Mouse (Mus musculus) MEL (cell line): ENCODE measurements around the gene Uhrf2. TPM values are rescaled to one million over a fixed set of nuclear protein-coding genes. Genes with fewer than 3 reads are reported as not detected.

ENCODE experiments used
- DNase-seq: peaks from one replicate; pipeline ENCODE4 v3.0.0; 2011; ENCODE audit warnings: low read depth, low spot score
- H3K27ac ChIP-seq: 2 replicates; pipeline ENCODE4 v1.5.1; 2012; ENCODE audit warnings: low read depth, mild to moderate bottlenecking, control low read depth, low read length, moderate library complexity; ENCODE audit not compliant: control insufficient read depth
- H3K27me3 ChIP-seq, 2 experiments: fragments of 150-350 bp in 1 of 2; sonication (generic) in 1 of 2; 2 replicates each; pipeline ENCODE4 v1.6.1; 2012; ENCODE audit warnings: low read length in 2 of 2, mild to moderate bottlenecking in 2 of 2, improper control_type of control experiment in 1 of 2, moderate library complexity in 1 of 2; ENCODE audit not compliant: insufficient read depth in 2 of 2, control insufficient read depth in 1 of 2
- H3K36me3 ChIP-seq, 2 experiments: 2 replicates each; pipeline ENCODE4 v1.6.1; 2012 to 2014; ENCODE audit warnings: low read length in 2 of 2, improper control_type of control experiment in 1 of 2, inconsistent platforms in 1 of 2, mild to moderate bottlenecking in 1 of 2; ENCODE audit not compliant: insufficient read depth in 2 of 2, control insufficient read depth in 1 of 2
- H3K4me1 ChIP-seq, 2 experiments: fragments of 150-350 bp in 1 of 2; sonication (generic) in 1 of 2; 2 replicates each; pipeline ENCODE4 v1.6.1; 2012; ENCODE audit warnings: low read length in 2 of 2, improper control_type of control experiment in 1 of 2, mild to moderate bottlenecking in 1 of 2; ENCODE audit not compliant: insufficient read depth in 2 of 2, control insufficient read depth in 1 of 2
- H3K4me3 ChIP-seq, 2 experiments: fragments of 150-350 bp in 1 of 2; sonication (generic) in 1 of 2; 2 replicates each; pipeline ENCODE4 v1.5.1; 2012; ENCODE audit warnings: low read depth in 2 of 2, low read length in 2 of 2, mild to moderate bottlenecking in 2 of 2, moderate library complexity in 2 of 2, control low read depth in 1 of 2, improper control_type of control experiment in 1 of 2; ENCODE audit not compliant: control insufficient read depth in 1 of 2, insufficient read depth in 1 of 2
- H3K79me2 ChIP-seq: 2 replicates; pipeline ENCODE4 v1.6.1; 2012; ENCODE audit warnings: mild to moderate bottlenecking, low read length, moderate library complexity; ENCODE audit not compliant: control insufficient read depth, poor library complexity, insufficient read depth
- H3K9ac ChIP-seq: 2 replicates; pipeline ENCODE4 v1.6.1; 2012; ENCODE audit warnings: low read depth, mild to moderate bottlenecking, control low read depth, low read length, moderate library complexity; ENCODE audit not compliant: control insufficient read depth, poor library complexity, severe bottlenecking
- H3K9me3 ChIP-seq: fragments of 150-350 bp; sonication (generic); replicated peaks from 2 replicates; pipeline ENCODE4 v1.6.1; 2012; ENCODE audit warnings: mild to moderate bottlenecking, low read length, improper control_type of control experiment, moderate library complexity; ENCODE audit not compliant: insufficient read depth
- CHD1 ChIP-seq: IDR thresholded peaks from 2 replicates; pipeline ENCODE4 v1.6.1; 2012; ENCODE audit warnings: low read depth, mild to moderate bottlenecking, inconsistent platforms, low read length, improper control_type of control experiment
- CHD2 ChIP-seq: IDR thresholded peaks from 2 replicates; pipeline ENCODE4 v1.6.1; 2011; ENCODE audit warnings: low read length, improper control_type of control experiment
- CTCF ChIP-seq, 3 experiments: IDR thresholded peaks in 2 of 3; conservative IDR thresholded peaks in 1 of 3; 2 replicates each; pipeline ENCODE4 v1.5.1; 2011 to 2012; ENCODE audit warnings: low read length in 3 of 3, low read depth in 2 of 3, mild to moderate bottlenecking in 2 of 3, improper control_type of control experiment in 1 of 3, inconsistent platforms in 1 of 3, mixed read lengths in 1 of 3, moderate library complexity in 1 of 3; ENCODE audit not compliant: control insufficient read depth in 1 of 3, insufficient read depth in 1 of 3, poor library complexity in 1 of 3, severe bottlenecking in 1 of 3
- E2F4 ChIP-seq: IDR thresholded peaks from 2 replicates; pipeline ENCODE4 v1.6.1; 2011; ENCODE audit warnings: low read depth, low read length, improper control_type of control experiment, borderline replicate concordance
- ELF1 ChIP-seq: IDR thresholded peaks from 2 replicates; pipeline ENCODE4 v1.6.1; 2014; ENCODE audit warnings: low read depth, mild to moderate bottlenecking, inconsistent platforms, low read length, improper control_type of control experiment, moderate library complexity
- GABPA ChIP-seq: IDR thresholded peaks from 2 replicates; pipeline ENCODE4 v1.6.1; 2012; ENCODE audit warnings: low read depth, mild to moderate bottlenecking, inconsistent platforms, low read length, improper control_type of control experiment, moderate library complexity
- GATA1 ChIP-seq: IDR thresholded peaks from 2 replicates; pipeline ENCODE4 v1.6.1; 2011; ENCODE audit warnings: low read depth, low read length, improper control_type of control experiment
- JUND ChIP-seq: IDR thresholded peaks from 2 replicates; pipeline ENCODE4 v1.6.1; 2011; ENCODE audit warnings: low read depth, mild to moderate bottlenecking, improper control_type of control experiment, low read length
- KAT2A ChIP-seq: conservative IDR thresholded peaks from 2 replicates; pipeline ENCODE4 v1.6.1; 2012; ENCODE audit warnings: low read depth, low read length, improper control_type of control experiment, inconsistent platforms
- MAFK ChIP-seq: IDR thresholded peaks from 2 replicates; pipeline ENCODE4 v1.6.1; 2011; ENCODE audit warnings: low read depth, mild to moderate bottlenecking, low read length, improper control_type of control experiment, borderline replicate concordance
- MAX ChIP-seq: IDR thresholded peaks from 2 replicates; pipeline ENCODE4 v1.6.1; 2011; ENCODE audit warnings: low read length, improper control_type of control experiment
- MXI1 ChIP-seq: IDR thresholded peaks from 2 replicates; pipeline ENCODE4 v1.6.1; 2011; ENCODE audit warnings: mild to moderate bottlenecking, low read depth, low read length, improper control_type of control experiment
- NELFE ChIP-seq: IDR thresholded peaks from 2 replicates; pipeline ENCODE4 v1.6.1; 2011; ENCODE audit warnings: low read depth, low read length, improper control_type of control experiment
- NRF1 ChIP-seq: IDR thresholded peaks from 2 replicates; pipeline ENCODE4 v1.6.1; 2014; ENCODE audit warnings: low read depth, mild to moderate bottlenecking, inconsistent platforms, low read length, improper control_type of control experiment, moderate library complexity; ENCODE audit not compliant: poor library complexity, insufficient read depth, severe bottlenecking
- POLR2A ChIP-seq, 2 experiments: IDR thresholded peaks; 2 replicates each; pipeline ENCODE4 v1.6.1; 2011 to 2012; ENCODE audit warnings: low read length in 2 of 2, mild to moderate bottlenecking in 2 of 2, control low read depth in 1 of 2, improper control_type of control experiment in 1 of 2, low read depth in 1 of 2, moderate library complexity in 1 of 2; ENCODE audit not compliant: control insufficient read depth in 1 of 2, insufficient read depth in 1 of 2, poor library complexity in 1 of 2
- POLR2AphosphoS2 ChIP-seq: IDR thresholded peaks from 2 replicates; pipeline ENCODE4 v1.6.1; 2011; ENCODE audit warnings: low read length, improper control_type of control experiment
- RAD21 ChIP-seq: IDR thresholded peaks from 2 replicates; pipeline ENCODE4 v1.6.1; 2011; ENCODE audit warnings: mild to moderate bottlenecking, low read depth, low read length, improper control_type of control experiment
- RCOR1 ChIP-seq: IDR thresholded peaks from 2 replicates; pipeline ENCODE4 v1.6.1; 2012; ENCODE audit warnings: low read depth, mild to moderate bottlenecking, inconsistent platforms, low read length, improper control_type of control experiment
- SIN3A ChIP-seq: IDR thresholded peaks from 2 replicates; pipeline ENCODE4 v1.6.1; 2012; ENCODE audit warnings: low read length, improper control_type of control experiment, inconsistent platforms
- SMC3 ChIP-seq: IDR thresholded peaks from 2 replicates; pipeline ENCODE4 v1.6.1; 2011; ENCODE audit warnings: low read depth, low read length, improper control_type of control experiment
- TCF12 ChIP-seq: IDR thresholded peaks from 2 replicates; pipeline ENCODE4 v1.6.1; 2014; ENCODE audit warnings: low read depth, mild to moderate bottlenecking, inconsistent platforms, low read length, improper control_type of control experiment, moderate library complexity
- ZC3H11A ChIP-seq: IDR thresholded peaks from 2 replicates; pipeline ENCODE4 v1.6.1; 2012; ENCODE audit warnings: low read depth, mild to moderate bottlenecking, inconsistent platforms, low read length, improper control_type of control experiment
- ZKSCAN1 ChIP-seq: IDR thresholded peaks from 2 replicates; pipeline ENCODE4 v1.6.1; 2012; ENCODE audit warnings: low read depth, mild to moderate bottlenecking, inconsistent platforms, low read length, improper control_type of control experiment, moderate library complexity
- polyA plus RNA-seq, 2 experiments: library from polyadenylated mRNA; stranded (reverse) in 1 of 2; unstranded in 1 of 2; fragments of >175 nt in 1 of 2; fragments of >200 nt in 1 of 2; gene quantifications; 2 replicates each; pipeline versions ENCODE4 v1.2.1 to v1.2.4; 2012; ENCODE audit warnings: low replicate concordance in 2 of 2, low read depth in 1 of 2; ENCODE audit not compliant: insufficient read length in 2 of 2, insufficient read depth in 1 of 2, missing spikeins in 1 of 2
- total RNA-seq: library from RNA; depleted of rRNA; stranded (reverse); fragments of 300-350 nt; gene quantifications from 2 replicates; pipeline ENCODE4 v1.2.3, GENCODE M21; 2012

Uhrf2 gene
- total and polyA plus RNA-seq, 3 experiments, result 18.0 to 19.0 TPM; not detected in 1

- no peaks in the 10 kb centered on the region for H3K9me3 ChIP-seq
- no peaks in the 10 kb centered on the region for H3K27me3 ChIP-seq
- TF ChIP-seq MAFK, result no peak
- TF ChIP-seq ZC3H11A, result no peak
- TF ChIP-seq POLR2A (IDR thresholded peaks at IDR 0.05; ENCODE audit: control insufficient read depth in 1 of 2, insufficient read depth in 1 of 2, low read depth in 1 of 2, low read length in 2 of 2, poor library complexity in 1 of 2), result no peak
- no peak for TF ChIP-seq KAT2A
- TF ChIP-seq CHD2, result no peak
- no peak for TF ChIP-seq TCF12
- TF ChIP-seq SIN3A, result no peak
- no peak for TF ChIP-seq NRF1
- no peak for TF ChIP-seq GABPA
- no peak for TF ChIP-seq JUND
- no peak for TF ChIP-seq NELFE
- H3K4me3 ChIP-seq, result no peak overlapping the region
- no peak for DNase-seq
- no peaks in the 10 kb centered on the region for H3K79me2 ChIP-seq
- H3K27ac ChIP-seq, result no peak overlapping the region
- H3K4me1 ChIP-seq, result no peaks in the 10 kb centered on the region
- no peaks in the 10 kb centered on the region for H3K36me3 ChIP-seq
- no peak overlapping the region for H3K9ac ChIP-seq
Measured at GRCm38 (mm10) chr19:30112961-30113688, 82.8 kb downstream of the Uhrf2 start.

- no peak for TF ChIP-seq SMC3
- TF ChIP-seq SIN3A, result no peak
- TF ChIP-seq, all 39 proteins: peak for 0
Measured at GRCm38 (mm10) chr19:30114919-30115441, 84.7 kb downstream of the Uhrf2 start.

GRCm38 (mm10) chr19:30115606-30116005 is 85.3 kb downstream of the Uhrf2 start:
- TF ChIP-seq ZKSCAN1, result no peak
- no peak for TF ChIP-seq CTCF (IDR thresholded peaks at IDR 0.05 in 2 of 3, conservative IDR thresholded peaks at IDR 0.05 in 1 of 3; ENCODE audit: control insufficient read depth in 1 of 3, insufficient read depth in 1 of 3, low read depth in 2 of 3, low read length in 3 of 3, poor library complexity in 1 of 3, severe bottlenecking in 1 of 3)
- TF ChIP-seq POLR2AphosphoS2, result no peak
- TF ChIP-seq MAX, result no peak
- no peak for TF ChIP-seq RAD21
- no peak for TF ChIP-seq ELF1
- TF ChIP-seq RCOR1, result no peak
- TF ChIP-seq CHD1, result no peak
- TF ChIP-seq GATA1, result no peak
- no peak for TF ChIP-seq MXI1
- no peak for TF ChIP-seq ZC3H11A
- no peak for TF ChIP-seq CHD2
- no peak for TF ChIP-seq GABPA
- no peak for TF ChIP-seq E2F4
- no peaks in the 10 kb centered on the region for H3K27me3 ChIP-seq
- H3K4me1 ChIP-seq, result no peaks in the 10 kb centered on the region
- H3K27ac ChIP-seq, result no peak overlapping the region
- no peaks in the 10 kb centered on the region for H3K79me2 ChIP-seq
- no peak for DNase-seq
- no peak overlapping the region for H3K9ac ChIP-seq
- no peaks in the 10 kb centered on the region for H3K36me3 ChIP-seq
- no peaks in the 10 kb centered on the region for H3K9me3 ChIP-seq
- H3K4me3 ChIP-seq, result no peak overlapping the region

More at GRCm38 (mm10) chr19:30114919-30115441, 84.7 kb downstream of the Uhrf2 start:
- Histone ChIP-seq H3K9me3 (no peaks in the 10 kb centered on the region), H3K4me3 (no peak overlapping the region), H3K27ac (no peak overlapping the region), H3K79me2 (no peaks in the 10 kb centered on the region), H3K9ac (no peak overlapping the region), H3K36me3 (no peaks in the 10 kb centered on the region), H3K27me3 (no peaks in the 10 kb centered on the region), H3K4me1 (no peaks in the 10 kb centered on the region)
- DNase-seq, result no peak
